Mouse (Mus musculus) thymus, adult 2 months (tissue): ENCODE data around the gene Otud7a.

Experiments used
- CTCF ChIP-seq: fragments of 200-500 bp; IDR thresholded peaks from 2 replicates; pipeline ENCODE4 v1.5.1; 2012; ENCODE audit warnings: mild to moderate bottlenecking, control low read depth, low read length, moderate library complexity, borderline replicate concordance; ENCODE audit not compliant: control insufficient read depth, poor library complexity, insufficient read depth; ENCODE audit errors: extremely low read depth
- POLR2A ChIP-seq: fragments of 200-500 bp; IDR thresholded peaks from 2 replicates; pipeline ENCODE4 v1.6.1; 2012; ENCODE audit warnings: mild to moderate bottlenecking, low read length, control low read depth, moderate library complexity; ENCODE audit not compliant: control insufficient read depth, poor library complexity, insufficient read depth; ENCODE audit errors: extremely low read depth

DNA sequence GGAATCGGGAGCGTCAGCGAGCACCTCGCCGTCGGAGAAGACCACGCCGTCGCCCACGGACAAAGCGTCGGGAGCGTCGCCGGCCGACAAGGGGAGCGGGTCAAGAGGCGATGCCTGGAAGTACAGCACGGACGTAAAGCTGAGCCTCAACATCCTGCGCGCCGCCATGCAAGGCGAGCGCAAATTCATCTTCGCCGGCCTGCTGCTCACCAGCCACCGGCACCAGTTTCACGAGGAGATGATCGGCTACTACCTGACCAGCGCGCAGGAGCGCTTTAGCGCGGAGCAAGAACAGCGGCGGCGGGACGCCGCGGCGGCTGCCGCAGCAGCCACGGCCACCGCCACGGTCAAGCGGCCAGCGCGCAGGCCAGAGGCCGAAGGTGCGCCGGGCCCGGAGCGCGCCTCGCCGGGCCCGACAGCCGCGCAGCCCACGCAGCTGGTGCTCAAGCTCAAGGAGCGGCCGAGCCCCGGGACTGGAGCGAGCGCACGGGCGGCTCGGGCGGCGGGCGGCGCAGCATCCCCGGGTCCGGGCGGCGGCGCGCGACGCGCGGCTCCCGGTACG lies 313.2 kb downstream of the Otud7a start:
- TF ChIP-seq POLR2A = no peak
- TF ChIP-seq CTCF = no peak
